Mouse (Mus musculus) E14TG2a.4 (cell line): ENCODE results near the gene Cgnl1.

ENCODE experiments used
- CTCF ChIP-seq: conservative IDR thresholded peaks from 2 replicates; pipeline ENCODE4 v1.5.1; 2014; ENCODE audit warnings: low read length
- POU5F1 ChIP-seq: IDR thresholded peaks from 2 replicates; pipeline ENCODE4 v1.6.1; 2014; ENCODE audit warnings: low read length, borderline replicate concordance

DNA sequence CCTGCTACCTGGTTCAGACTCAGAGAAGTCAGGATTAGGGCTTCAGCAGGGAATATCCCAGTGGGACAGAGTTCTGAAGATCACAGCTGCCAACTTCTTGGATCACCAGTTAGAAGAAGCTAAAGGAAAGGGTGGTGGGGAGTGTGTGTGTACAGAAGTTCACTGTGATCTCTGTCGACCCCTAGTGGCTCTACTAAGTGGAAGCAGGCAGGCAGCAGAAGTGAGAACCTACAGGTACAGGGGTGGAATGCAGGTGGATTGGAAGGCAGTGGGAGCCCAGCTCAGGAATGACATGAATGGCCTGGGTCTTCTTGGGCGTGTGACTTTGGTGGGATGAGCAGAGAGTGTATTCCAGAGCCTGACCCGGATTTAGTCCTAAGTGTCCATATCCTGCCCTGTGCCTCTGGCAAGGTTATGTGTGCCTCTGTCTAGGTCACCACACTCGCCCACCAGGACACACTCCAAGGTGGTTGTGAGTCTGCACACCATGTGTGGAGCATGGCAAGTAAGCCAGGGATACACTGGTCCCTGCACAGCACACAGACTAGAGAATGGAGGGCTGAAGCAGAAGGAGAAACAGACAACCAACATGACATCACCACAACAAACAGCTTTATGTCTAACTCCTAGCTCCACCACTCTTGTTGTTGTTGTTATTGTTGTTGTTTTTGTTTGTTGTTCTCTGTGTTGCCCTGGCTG is 147.4 kb downstream of the Cgnl1 start:
- TF ChIP-seq CTCF (peak; percentile 93), POU5F1 (no peak)
